Mouse (Mus musculus) thymus, postnatal 14 days (tissue): ENCODE data around the gene Klrb1c.
"Not testable (repeated sequence)": the region's sequence is repeated elsewhere in the genome, so short reads cannot be mapped to it uniquely, and the experiment has no call there.

ENCODE experiments used
- DNase-seq: peaks from one replicate; pipeline ENCODE4 v3.0.0; 2021

The Klrb1c gene

DNA sequence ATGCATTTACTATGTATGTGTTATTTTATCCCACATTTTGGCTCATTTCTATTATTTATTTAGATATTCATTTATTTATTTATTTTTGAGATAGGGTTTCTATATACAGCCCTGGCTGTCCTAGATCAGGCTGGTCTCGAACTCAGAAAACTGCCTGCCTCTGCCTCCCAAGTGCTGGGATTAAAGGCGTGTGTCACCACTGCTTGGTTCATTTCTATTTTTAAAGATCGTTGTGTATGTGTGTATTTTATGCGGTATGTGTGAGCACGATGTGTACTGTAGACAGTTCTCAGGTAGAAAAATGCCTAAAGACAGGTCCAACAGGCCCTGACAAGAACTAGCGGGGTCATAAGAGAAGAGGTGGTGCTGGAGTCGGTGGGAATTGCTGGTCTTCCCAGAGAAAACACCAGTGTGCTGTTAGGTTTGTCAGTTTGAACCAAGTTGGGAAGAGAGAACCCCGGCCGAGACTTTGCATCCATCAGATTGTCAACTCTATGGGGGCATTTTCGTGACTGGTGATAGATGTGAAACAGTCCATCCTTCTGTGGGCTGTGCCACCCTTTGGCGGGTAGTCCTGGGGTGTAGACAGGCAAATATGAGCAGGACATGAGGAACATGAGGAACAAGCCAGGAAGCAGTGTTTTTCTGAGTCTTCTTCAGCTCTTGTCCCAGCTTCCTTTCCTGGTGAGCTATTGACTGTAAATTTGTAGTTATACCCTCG, 8.3 kb upstream of the Klrb1c start:
- DNase-seq: peak; percentile 15

DNA sequence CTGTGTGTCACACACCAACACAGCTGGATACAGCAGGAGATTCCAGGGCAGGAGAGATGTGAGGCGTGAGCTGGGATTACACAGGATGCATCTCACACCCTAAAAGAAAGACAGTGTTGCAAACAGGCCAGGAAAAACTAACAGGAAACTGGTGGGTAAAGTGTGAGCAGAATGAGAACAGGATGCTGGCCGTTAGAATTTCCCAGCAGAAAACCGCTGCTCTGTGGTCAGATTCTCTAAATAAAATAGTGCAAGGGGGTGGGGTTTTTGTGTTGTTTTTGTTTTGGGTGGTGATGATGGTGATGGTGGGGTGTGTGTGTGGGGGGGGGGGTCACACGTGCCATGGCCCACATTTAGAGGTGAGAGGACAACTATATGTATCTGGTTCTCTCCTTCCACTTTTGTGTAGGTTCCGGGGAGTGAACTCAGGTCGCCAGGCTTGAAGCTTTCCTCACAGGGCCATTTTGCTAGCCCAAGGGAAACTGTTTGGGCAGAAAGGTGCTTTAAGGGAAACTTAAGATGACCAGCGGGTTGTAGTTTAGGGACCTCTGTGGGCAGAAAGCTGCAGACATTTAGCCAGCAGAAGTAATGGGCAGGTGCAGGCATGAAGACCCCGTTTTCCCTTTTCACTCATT, 7.4 kb upstream of the Klrb1c start:
- peak; percentile 59 for DNase-seq

GRCm38 (mm10) chr6:128793734-128794133, 4.7 kb upstream of the Klrb1c start:
- no peak for DNase-seq

DNA sequence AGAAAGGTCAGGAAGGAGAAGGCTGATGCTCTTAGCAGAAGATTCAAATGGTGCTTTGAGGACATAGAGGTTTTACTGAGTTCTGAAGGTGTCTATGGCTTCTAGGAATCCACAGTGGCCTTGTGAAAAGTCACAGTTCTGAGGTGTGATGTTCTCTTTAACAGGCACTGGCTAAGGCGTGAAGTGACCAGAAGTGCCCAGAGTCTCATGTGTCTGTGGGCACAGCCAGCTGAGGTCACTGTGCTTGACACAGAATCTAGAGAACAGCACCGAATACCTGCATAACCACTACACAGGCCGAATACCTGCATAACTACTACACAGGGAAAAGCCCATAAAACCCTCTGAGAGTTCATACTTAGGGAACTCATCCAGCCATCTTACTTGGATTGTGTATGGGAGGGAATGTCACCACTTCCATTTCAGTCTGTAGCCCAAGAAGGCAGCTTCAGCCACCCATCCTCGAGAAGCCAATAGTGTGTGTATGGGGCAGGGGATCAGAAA, 1.5 kb upstream of the Klrb1c start:
- DNase-seq: not testable (repeated sequence)

GRCm38 (mm10) chr6:128788517-128788916, 498 bp downstream of the Klrb1c start:
- DNase-seq: no peak

GRCm38 (mm10) chr6:128786396-128786795, 2.6 kb downstream of the Klrb1c start:
- DNase-seq: not testable (repeated sequence)

DNA sequence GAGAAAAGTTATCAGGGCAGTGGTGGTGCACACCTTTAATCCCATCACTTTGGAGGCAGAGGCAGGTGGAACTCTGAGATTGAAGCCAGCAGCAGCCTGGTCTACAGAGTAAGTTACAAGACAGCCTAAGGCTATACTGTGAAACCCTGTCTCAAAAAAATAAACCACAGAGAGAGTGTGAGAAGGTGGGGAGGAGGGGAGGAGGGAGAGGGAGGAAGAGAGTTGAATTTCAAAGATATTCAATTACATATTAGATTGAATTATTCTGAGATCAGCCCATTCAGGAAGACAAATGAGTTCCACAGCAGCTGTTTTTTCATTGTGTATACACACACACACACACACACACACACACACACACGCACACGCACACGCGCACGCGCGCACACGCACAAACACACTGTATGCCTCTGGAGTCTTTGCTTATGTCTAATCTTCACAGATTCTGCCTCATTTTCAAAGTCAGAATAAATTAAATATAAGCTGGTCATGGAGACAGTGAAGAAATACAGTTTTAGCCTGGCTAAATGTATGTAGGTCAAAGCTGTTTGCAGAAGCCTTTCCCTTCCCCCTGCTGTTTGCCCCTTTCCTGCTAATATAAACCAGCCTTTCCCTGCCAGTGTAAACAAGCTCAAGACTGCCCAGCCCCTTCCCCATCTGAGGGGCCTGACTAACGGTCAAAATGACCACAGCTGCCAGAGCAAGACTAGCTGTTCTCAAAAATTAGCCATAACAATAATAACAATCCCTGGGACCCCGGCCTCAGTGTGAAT, 19.3 kb downstream of the Klrb1c start:
- no peak for DNase-seq

- DNase-seq: no peak
Measured at GRCm38 (mm10) chr6:128768047-128768446, 21.0 kb downstream of the Klrb1c start.

DNA sequence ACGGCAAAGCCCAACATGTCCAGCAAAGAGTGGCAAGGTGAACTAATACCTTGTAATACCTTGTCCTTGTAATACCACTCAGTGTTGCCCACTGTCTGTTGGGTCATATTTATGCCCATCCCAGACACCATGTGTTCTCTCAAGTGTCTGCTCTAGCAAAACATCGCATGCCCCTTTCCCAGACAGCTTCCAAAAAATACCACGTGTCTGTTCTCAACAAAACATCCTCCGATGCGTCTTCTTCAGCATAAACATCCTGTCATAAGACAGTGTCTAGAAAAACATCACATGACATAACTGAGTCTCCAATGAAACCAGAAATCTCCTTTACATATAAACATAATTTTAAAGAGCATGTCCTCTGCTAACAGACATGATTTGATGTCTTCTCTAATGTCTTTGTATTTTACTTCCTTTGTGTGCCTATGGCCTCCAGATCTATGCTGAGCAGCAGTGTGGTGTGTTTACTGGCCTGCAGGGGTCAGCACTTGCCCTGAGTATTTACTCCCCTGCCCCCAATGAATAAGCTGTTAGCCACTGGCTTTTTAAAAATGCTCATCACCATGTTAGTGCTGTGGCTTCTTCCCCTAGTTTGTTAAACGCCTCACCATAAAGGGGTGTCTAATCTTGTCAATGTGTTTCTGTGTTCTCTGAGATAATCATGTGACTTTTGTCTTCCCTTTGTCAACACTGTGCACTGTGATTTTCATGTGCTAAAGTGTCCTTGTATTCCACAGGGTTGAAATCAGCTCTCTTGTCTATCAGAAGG, 22.3 kb downstream of the Klrb1c start:
- peak; percentile 66 for DNase-seq

DNA sequence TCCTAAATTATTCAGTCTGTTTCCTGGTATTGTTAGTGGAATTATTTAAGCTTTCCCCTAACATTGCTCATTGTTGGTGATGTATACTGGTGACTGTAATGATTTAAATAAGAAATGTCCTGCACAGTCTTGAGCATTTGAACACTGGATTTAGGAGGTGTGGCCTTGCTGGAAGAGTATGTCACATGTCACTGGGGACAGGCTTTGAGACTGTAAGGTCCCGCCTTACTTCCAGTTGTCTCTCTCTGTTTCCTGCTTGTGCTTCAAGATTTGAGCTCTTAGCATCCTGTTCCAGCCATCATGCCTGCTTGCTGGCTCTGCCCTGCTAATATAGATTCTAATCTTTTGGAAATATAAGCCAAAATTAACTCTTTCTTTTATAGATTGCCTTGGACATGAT, 23.8 kb downstream of the Klrb1c start:
- no peak for DNase-seq

DNA sequence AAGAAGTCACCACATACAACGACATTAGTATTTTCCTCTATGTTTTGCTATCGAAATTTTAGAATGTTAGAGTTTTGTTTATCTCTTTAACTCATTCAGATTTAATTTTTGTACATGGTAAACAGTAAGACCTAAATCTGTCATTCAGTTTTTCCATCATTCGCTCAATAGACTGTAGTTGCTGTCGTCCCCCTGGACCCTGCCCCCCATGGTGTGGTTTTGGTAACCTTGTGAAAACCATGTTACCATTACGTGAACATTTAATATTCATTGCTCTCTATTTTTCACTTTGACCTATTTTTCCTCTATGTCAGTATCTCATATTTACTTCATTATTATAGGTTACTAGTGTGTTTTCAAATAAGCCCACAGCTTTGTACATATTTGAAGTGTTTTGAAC, 24.4 kb downstream of the Klrb1c start:
- no peak for DNase-seq

DNA sequence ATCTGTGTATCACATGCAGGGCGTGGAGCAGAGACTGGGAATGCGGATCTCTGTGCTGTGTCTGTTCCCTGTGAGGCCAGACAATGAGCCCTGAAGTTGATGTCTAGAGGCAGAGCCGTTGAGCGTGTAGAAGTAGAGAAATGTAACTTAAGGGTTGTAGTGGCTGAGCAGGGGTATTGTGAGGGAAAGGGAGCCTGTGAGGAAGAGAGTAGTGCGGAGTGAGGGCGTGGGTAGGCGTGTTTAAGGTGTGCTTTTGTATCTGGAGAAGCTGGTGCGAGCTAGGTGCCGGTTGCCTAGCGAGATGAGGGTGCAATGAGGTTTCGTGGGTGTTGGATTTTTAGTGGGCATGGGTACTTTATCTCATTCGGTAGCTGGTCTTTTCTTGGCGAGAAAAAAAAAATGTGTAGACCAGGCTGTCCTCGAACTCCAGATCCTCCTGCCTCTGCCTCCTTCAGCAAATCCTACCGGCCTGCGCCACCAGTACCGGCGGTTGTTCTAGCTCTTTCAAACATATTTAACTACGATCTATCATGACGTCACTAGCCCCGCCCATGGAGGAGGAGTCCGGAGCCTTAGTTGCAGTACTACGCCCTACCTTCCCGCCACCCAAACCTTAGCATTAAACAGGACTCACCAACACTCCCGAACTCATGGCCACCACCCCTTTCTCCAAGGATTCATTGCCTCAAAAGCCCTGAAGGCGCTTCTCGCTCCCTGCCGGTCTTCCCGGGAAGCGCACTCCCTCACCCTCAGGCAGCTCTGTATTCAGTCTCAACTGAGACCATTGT, 25.1 kb downstream of the Klrb1c start:
- DNase-seq: peak; percentile 94

DNA sequence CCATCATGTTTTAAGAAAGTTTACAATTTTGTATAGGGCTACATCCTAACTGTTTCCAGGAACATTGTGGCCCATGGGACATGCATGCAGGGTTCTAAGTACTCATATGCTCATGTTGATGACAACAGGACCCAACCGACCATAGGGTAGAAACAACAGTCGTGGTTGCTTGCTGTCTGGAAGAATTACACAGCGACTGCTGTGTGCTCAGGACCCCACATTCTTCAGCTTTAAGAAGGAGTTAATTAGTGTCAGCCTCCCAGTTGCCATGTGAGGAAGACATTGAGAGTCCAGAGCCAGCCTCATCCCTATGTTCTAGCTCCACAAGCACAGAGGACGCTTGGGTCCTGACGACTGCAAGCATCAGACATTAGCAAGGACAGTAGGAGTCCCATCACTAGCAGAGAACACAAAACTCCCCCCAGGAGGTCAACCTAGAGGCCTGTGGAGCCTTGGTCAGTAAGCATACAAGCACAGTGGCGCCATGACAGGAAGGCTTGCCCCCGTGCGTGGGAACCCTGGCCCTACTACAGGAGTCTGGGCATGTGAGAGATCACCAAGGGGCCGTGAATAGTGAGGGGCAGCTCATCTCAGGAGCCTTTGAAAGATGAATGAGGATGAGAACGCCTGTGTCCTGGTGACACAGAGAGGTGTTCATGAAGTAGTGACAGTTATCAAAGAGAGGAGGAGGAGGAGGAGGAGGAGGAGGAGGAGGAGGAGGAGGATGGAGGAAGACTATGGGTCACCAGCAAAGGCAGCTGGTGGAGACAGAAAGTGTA, 25.9 kb downstream of the Klrb1c start:
- peak; percentile 15 for DNase-seq

DNA sequence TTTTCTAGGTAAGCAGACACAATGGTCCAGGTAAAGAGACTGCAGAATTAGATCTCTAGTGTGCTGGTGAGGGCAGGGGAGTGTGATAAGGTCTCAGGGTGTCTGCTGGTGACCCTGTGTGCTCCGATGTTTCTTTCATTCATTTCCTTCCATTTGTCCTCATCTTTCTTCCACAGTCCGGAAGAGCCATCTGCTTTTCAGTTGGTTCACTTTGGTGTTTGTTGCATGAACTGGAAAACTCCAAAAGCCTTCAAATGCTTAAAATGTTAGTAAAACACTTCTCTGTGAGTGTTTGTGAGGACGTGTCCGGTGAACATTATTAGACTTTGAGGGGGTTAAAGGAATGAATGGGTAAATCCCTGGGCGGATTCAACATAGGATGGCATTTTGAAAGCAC, 27.9 kb downstream of the Klrb1c start:
- no peak for DNase-seq

GRCm38 (mm10) chr6:128760416-128761143, 28.4 kb downstream of the Klrb1c start:
- DNase-seq: peak; percentile 88

- DNase-seq: peak; percentile 91
Measured at GRCm38 (mm10) chr6:128760016-128760415, 29.0 kb downstream of the Klrb1c start.

DNA sequence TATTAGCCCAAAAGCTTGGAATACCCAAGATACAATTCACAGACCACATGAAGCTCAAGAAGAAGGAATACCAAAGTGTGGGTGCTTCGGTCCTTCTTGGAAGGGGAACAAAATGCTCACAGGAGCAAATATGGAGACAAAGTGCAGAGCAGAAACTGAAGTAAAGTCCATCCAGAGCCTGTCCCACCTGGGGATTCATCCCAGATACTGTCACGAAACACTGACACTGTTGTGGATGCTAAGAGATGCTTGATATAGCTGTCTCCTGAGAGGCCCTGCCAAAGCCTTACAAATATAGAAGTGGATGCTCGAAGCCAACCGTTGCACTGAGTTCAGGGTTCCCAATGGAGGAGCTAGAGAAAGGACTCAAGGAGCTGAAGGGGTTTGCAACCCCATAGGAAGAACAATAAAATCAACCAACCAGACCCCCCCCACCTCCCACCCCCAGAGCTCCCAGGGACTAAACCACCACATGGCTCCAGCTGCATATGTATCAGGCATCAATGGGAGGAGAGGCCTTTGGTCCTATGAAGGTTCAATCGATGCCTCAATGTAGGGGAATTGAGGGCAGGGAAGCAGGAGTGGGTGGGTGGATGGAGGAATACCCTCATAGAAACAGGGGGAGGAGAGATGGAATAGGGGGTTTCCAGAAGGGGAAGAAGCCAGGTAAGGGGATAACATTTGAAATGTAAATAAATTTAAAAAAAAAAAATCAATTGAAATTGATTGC, 29.6 kb downstream of the Klrb1c start:
- peak; percentile 17 for DNase-seq

GRCm38 (mm10) chr6:128755402-128755763, 33.6 kb downstream of the Klrb1c start:
- not testable (repeated sequence) for DNase-seq

DNA sequence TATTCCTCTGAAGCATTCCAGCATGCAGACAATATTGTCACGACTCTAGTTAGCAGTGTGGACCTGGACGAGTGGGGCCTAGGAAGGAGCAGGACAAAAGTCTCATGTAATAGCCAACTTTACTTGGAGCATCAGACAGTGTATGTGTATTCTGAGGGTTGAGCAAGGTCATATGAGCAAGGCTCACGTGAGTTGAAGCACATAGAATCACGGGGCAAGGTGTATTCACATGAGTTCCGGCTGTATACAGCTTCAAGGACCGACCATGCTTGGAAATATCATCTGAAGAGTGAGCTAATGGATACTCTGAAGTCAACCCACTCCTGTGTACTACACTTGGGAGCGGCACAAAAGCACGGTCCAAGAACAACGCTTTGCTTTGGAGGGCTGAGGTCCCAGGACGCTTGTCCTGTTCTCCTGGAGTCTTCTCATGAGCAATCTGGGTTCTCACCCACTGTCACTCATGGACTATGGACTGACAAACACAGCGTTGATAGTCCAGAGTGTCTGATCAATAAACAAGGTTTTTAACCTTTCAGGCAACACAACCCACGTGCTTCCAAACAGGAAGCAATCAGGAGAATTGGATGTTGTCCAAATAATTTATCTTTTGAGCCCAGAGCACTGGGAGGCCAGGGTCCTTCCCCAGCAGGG, 34.1 kb downstream of the Klrb1c start:
- DNase-seq: not testable (repeated sequence)
